18 mouse cellular contexts compared by ENCODE assay signal in the genomic region with DNA sequence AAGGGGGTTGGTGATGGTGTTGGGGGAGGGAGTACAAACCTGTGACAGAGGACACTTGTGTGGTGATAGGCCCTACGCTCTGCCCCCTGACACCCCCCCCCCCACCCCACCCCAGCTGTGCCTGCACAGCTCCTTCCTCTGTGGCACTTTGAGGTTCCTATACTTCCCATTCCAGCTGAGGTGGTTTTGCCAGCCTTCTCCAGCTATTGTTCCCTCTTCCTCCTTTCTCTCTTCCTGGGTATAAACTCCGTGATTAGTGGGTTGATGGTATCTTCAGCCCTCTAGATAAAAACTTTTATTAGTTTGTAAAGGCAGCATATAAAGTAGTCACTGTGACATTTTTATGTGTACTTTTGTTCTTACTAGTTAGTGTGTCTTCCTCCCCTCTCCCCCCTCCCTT. TPM values are rescaled to one million over a fixed set of nuclear protein-coding genes. Genes with fewer than 3 reads are reported as not detected.
A peak's percentile ranks its signal among the peaks of the same experiment; 100 is the strongest.
DNase-seq lines count a peak whose midpoint lies in the region; ATAC-seq and TF ChIP-seq lines count a peak whose summit lies in the region.
"Had no signal": no experiment of that assay in that cellular context is flagged by ENCODE, and none has a peak within 500 bp of the region (broad histone marks: within the 10 kb centered on the region; RNA-seq: fewer than 3 reads in every experiment).

No protein-coding gene starts in this region.

- H3K27me3 ChIP-seq in heart, embryonic 10.5 days (ENCODE audit: insufficient read depth, poor library complexity, severe bottlenecking), result no peaks in the 10 kb centered on the region
- no peaks in the 10 kb centered on the region for H3K27me3 ChIP-seq in heart, embryonic 11.5 days (ENCODE audit: control insufficient read depth, insufficient read depth, low read length)
- H3K27me3 ChIP-seq in intestine, embryonic 14.5 days (replicated peaks; ENCODE audit: control insufficient read depth, insufficient read depth, low read length), result no peaks in the 10 kb centered on the region
- no peaks in the 10 kb centered on the region for H3K27me3 ChIP-seq in intestine, embryonic 15.5 days (replicated peaks)
- no peaks in the 10 kb centered on the region for H3K27me3 ChIP-seq in midbrain, embryonic 11.5 days (ENCODE audit: control insufficient read depth, insufficient read depth, low read length)
- H3K27me3 ChIP-seq in midbrain, postnatal 0 days (ENCODE audit: insufficient read depth, low read length), result no peaks in the 10 kb centered on the region
- no peaks in the 10 kb centered on the region for H3K27me3 ChIP-seq in stomach, embryonic 15.5 days (replicated peaks)

- H3K4me2 ChIP-seq in heart, embryonic 11.5 days, result no peak overlapping the region
- H3K4me2 ChIP-seq in intestine, embryonic 14.5 days (ENCODE audit: low read length), result no peak overlapping the region
- no peak overlapping the region for H3K4me2 ChIP-seq in intestine, embryonic 15.5 days (replicated peaks)
- no peak overlapping the region for H3K4me2 ChIP-seq in midbrain, embryonic 11.5 days
- H3K4me2 ChIP-seq in midbrain, postnatal 0 days (ENCODE audit: low read depth, low read length, poor library complexity, severe bottlenecking), result no peak overlapping the region
- no peak overlapping the region for H3K4me2 ChIP-seq in stomach, embryonic 15.5 days

- H3K4me3 ChIP-seq in heart, embryonic 10.5 days, result no peak overlapping the region
- H3K4me3 ChIP-seq in heart, embryonic 11.5 days (ENCODE audit: low read depth, low read length), result no peak overlapping the region
- no peak overlapping the region for H3K4me3 ChIP-seq in intestine, embryonic 14.5 days (ENCODE audit: low read depth, low read length)
- no peak overlapping the region for H3K4me3 ChIP-seq in intestine, embryonic 15.5 days (replicated peaks)
- no peak overlapping the region for H3K4me3 ChIP-seq in midbrain, embryonic 11.5 days (ENCODE audit: low read depth, low read length)
- H3K4me3 ChIP-seq in midbrain, postnatal 0 days (ENCODE audit: low read depth, low read length), result no peak overlapping the region
- no peak overlapping the region for H3K4me3 ChIP-seq in stomach, embryonic 15.5 days (replicated peaks)

- no peak overlapping the region for H3K9ac ChIP-seq in heart, embryonic 11.5 days (ENCODE audit: low read depth, low read length)
- no peak overlapping the region for H3K9ac ChIP-seq in intestine, embryonic 14.5 days (ENCODE audit: low read length)
- H3K9ac ChIP-seq in intestine, embryonic 15.5 days, result no peak overlapping the region
- H3K9ac ChIP-seq in midbrain, embryonic 11.5 days (ENCODE audit: low read length), result no peak overlapping the region
- H3K9ac ChIP-seq in midbrain, postnatal 0 days (replicated peaks; ENCODE audit: low read length, poor library complexity, severe bottlenecking), result no peak overlapping the region
- no peak overlapping the region for H3K9ac ChIP-seq in stomach, embryonic 15.5 days

- no peaks in the 10 kb centered on the region for H3K9me3 ChIP-seq in heart, embryonic 10.5 days
- no peaks in the 10 kb centered on the region for H3K9me3 ChIP-seq in heart, embryonic 11.5 days (replicated peaks; ENCODE audit: control insufficient read depth, low read length)
- no peaks in the 10 kb centered on the region for H3K9me3 ChIP-seq in intestine, embryonic 14.5 days (ENCODE audit: control insufficient read depth, low read length)
- H3K9me3 ChIP-seq in intestine, embryonic 15.5 days, result no peaks in the 10 kb centered on the region
- H3K9me3 ChIP-seq in midbrain, embryonic 11.5 days (ENCODE audit: control insufficient read depth, low read length), result no peaks in the 10 kb centered on the region
- no peaks in the 10 kb centered on the region for H3K9me3 ChIP-seq in midbrain, postnatal 0 days (ENCODE audit: low read length)
- no peaks in the 10 kb centered on the region for H3K9me3 ChIP-seq in stomach, embryonic 15.5 days

- 40% methylated on average over 2 of the region's 2 CpGs for WGBS in heart, embryonic 10.5 days
- 40% methylated on average over 2 of the region's 2 CpGs for WGBS in heart, embryonic 11.5 days (ENCODE audit: insufficient replicate concordance)
- 40% methylated on average over 2 of the region's 2 CpGs for WGBS in intestine, embryonic 14.5 days
- WGBS in intestine, embryonic 15.5 days, result 79% methylated on average over 2 of the region's 2 CpGs
- WGBS in midbrain, embryonic 11.5 days, result 56% methylated on average over 2 of the region's 2 CpGs
- WGBS in midbrain, postnatal 0 days, result 53% methylated on average over 2 of the region's 2 CpGs
- 68% methylated on average over 2 of the region's 2 CpGs for whole genome bisulfite sequencing in stomach, embryonic 15.5 days

- peaks cover 40% of the 10 kb centered on the region for H3K4me1 ChIP-seq in heart, embryonic 10.5 days
- peaks cover 27% of the 10 kb centered on the region for H3K4me1 ChIP-seq in heart, embryonic 11.5 days (ENCODE audit: control insufficient read depth, insufficient read depth, low read length)
- H3K4me1 ChIP-seq in intestine, embryonic 14.5 days (replicated peaks; ENCODE audit: control insufficient read depth, insufficient read depth, low read length), result peaks cover 13% of the 10 kb centered on the region
- peaks cover 12% of the 10 kb centered on the region for H3K4me1 ChIP-seq in intestine, embryonic 15.5 days (replicated peaks)
- H3K4me1 ChIP-seq in midbrain, embryonic 11.5 days (ENCODE audit: control insufficient read depth, insufficient read depth, low read length), result peaks cover 49% of the 10 kb centered on the region
- no peaks in the 10 kb centered on the region for H3K4me1 ChIP-seq in midbrain, postnatal 0 days (ENCODE audit: insufficient read depth, low read length)
- peaks cover 9% of the 10 kb centered on the region; the same call in 1 of the 2 replicates for H3K4me1 ChIP-seq in stomach, embryonic 15.5 days

- ATAC-seq in heart, embryonic 11.5 days (replicated peaks; ENCODE audit: insufficient number of reproducible peaks, low FRiP score, low TSS enrichment), result no peak
- peak; percentile 17; the same call in 1 of the 2 replicates for ATAC-seq in intestine, embryonic 14.5 days (replicated peaks; ENCODE audit: low FRiP score, low TSS enrichment, low read depth)
- no peak for ATAC-seq in intestine, embryonic 15.5 days
- ATAC-seq in midbrain, embryonic 11.5 days (ENCODE audit: low FRiP score), result peak; percentile 8; the same call in 1 of the 2 replicates
- ATAC-seq in midbrain, postnatal 0 days (ENCODE audit: low FRiP score), result no peak
- ATAC-seq in stomach, embryonic 15.5 days (ENCODE audit: insufficient read depth, low FRiP score, low read depth), result no peak

- no peak for TF ChIP-seq CTCF in midbrain, postnatal 0 days (IDR thresholded peaks at IDR 0.05)

- peak overlapping the region; percentile 86; the same call in 1 of the 2 replicates for H3K27ac ChIP-seq in heart, embryonic 10.5 days
- H3K27ac ChIP-seq in heart, embryonic 11.5 days (ENCODE audit: low read depth, low read length), result no peak overlapping the region
- H3K27ac ChIP-seq in intestine, embryonic 14.5 days (ENCODE audit: low read depth), result peak overlapping the region; percentile 60; the same call in 1 of the 2 replicates
- H3K27ac ChIP-seq in intestine, embryonic 15.5 days, result no peak overlapping the region
- H3K27ac ChIP-seq in midbrain, embryonic 11.5 days (ENCODE audit: low read depth, low read length), result peak overlapping the region; percentile 51
- H3K27ac ChIP-seq in midbrain, postnatal 0 days (ENCODE audit: low read depth, low read length), result no peak overlapping the region
- peak overlapping the region; percentile 55; the same call in 1 of the 2 replicates for H3K27ac ChIP-seq in stomach, embryonic 15.5 days

- no peak for DNase-seq in heart, embryonic 10.5 days (ENCODE audit: low spot score)
- DNase-seq in intestine, embryonic 14.5 days (ENCODE audit: low spot score), result no peak
- DNase-seq in midbrain, embryonic 11.5 days (ENCODE audit: low spot score, missing footprints), result peak; percentile 79
- no peak for DNase-seq in midbrain, postnatal 0 days (ENCODE audit: low spot score)
- no peak for DNase-seq in right cerebral cortex, postnatal 10 days (ENCODE audit: low spot score in 2 of 2)
- DNase-seq: adrenal gland, adult 8-10 months; B cell, adult 2 months; cerebellum, adult 9-10 months; kidney, postnatal 4 days; thymus, adult 2 months had no signal

- peaks cover 30% of the 10 kb centered on the region; the same call in 1 of the 2 replicates for H3K36me3 ChIP-seq in heart, embryonic 10.5 days
- 0 out of 2 replicates have a peak, but pooled peaks cover 2% of the 10 kb centered on the region for H3K36me3 ChIP-seq in heart, embryonic 11.5 days (ENCODE audit: control insufficient read depth, insufficient read depth, low read length)
- peaks cover 16% of the 10 kb centered on the region for H3K36me3 ChIP-seq in intestine, embryonic 14.5 days (ENCODE audit: control insufficient read depth, insufficient read depth, low read length)
- H3K36me3 ChIP-seq in intestine, embryonic 15.5 days, result no peaks in the 10 kb centered on the region
- H3K36me3 ChIP-seq in midbrain, embryonic 11.5 days (ENCODE audit: control insufficient read depth, insufficient read depth, low read length), result no peaks in the 10 kb centered on the region
- no peaks in the 10 kb centered on the region for H3K36me3 ChIP-seq in midbrain, postnatal 0 days (ENCODE audit: insufficient read depth, low read length)
- no peaks in the 10 kb centered on the region for H3K36me3 ChIP-seq in stomach, embryonic 15.5 days

RNA-seq across cellular contexts. Expression of a gene that starts 58.5 kb away (rescaled TPM):
- not detected in 2 replicates for polyA plus RNA-seq in heart, embryonic 10.5 days (2016; fragmentation: Nextera tagmentation; extraction: Ambion mirVana)
- not detected in 2 replicates for polyA plus RNA-seq in heart, embryonic 11.5 days (2014; fragmentation: Nextera tagmentation; extraction: Ambion mirVana)
- polyA plus RNA-seq in intestine, embryonic 14.5 days (2014; fragmentation: Nextera tagmentation; extraction: Ambion mirVana), result not detected in 2 replicates
- not detected in 2 replicates for polyA plus RNA-seq in intestine, embryonic 15.5 days (2015; fragmentation: Nextera tagmentation; extraction: Ambion mirVana)
- not detected in 2 replicates for polyA plus RNA-seq in midbrain, embryonic 11.5 days (2014; fragmentation: Nextera tagmentation; extraction: Ambion mirVana)
- not detected in 2 replicates for total RNA-seq in midbrain, postnatal 0 days (2014; rRNA removed)
- not detected in 2 replicates for polyA plus RNA-seq in midbrain, postnatal 0 days (2015; fragmentation: Nextera tagmentation; extraction: Ambion mirVana)
- polyA plus RNA-seq in stomach, embryonic 15.5 days (2015; fragmentation: Nextera tagmentation; extraction: Ambion mirVana), result not detected in 2 replicates
- total RNA-seq: adrenal gland, adult 8-10 months; hematopoietic stem cell, adult 5-6 weeks; layer of hippocampus, postnatal 25 days; left cerebral cortex, postnatal 36 days; megakaryocyte, adult 5-6 weeks had no signal
- polyA plus RNA-seq: liver, embryonic 16.5 days; thymus, adult 2 months had no signal

RNA-seq across cellular contexts. Expression of a gene that starts 59.0 kb away (rescaled TPM):
- 206 and 245 TPM in 2 replicates for polyA plus RNA-seq in heart, embryonic 10.5 days (2016; fragmentation: Nextera tagmentation; extraction: Ambion mirVana)
- 277 and 328 TPM in 2 replicates for polyA plus RNA-seq in heart, embryonic 11.5 days (2014; fragmentation: Nextera tagmentation; extraction: Ambion mirVana)
- polyA plus RNA-seq in intestine, embryonic 14.5 days (2014; fragmentation: Nextera tagmentation; extraction: Ambion mirVana), result 266 and 288 TPM in 2 replicates
- polyA plus RNA-seq in intestine, embryonic 15.5 days (2015; fragmentation: Nextera tagmentation; extraction: Ambion mirVana), result 138 and 157 TPM in 2 replicates
- 129 and 142 TPM in 2 replicates for polyA plus RNA-seq in midbrain, embryonic 11.5 days (2014; fragmentation: Nextera tagmentation; extraction: Ambion mirVana)
- total RNA-seq in midbrain, postnatal 0 days (2014; rRNA removed), result 39.0 and 122 TPM in 2 replicates
- 16.1 and 20.1 TPM in 2 replicates for polyA plus RNA-seq in midbrain, postnatal 0 days (2015; fragmentation: Nextera tagmentation; extraction: Ambion mirVana)
- polyA plus RNA-seq in stomach, embryonic 15.5 days (2015; fragmentation: Nextera tagmentation; extraction: Ambion mirVana), result 237 and 238 TPM in 2 replicates

Comparison
In these comparisons a context has a peak if more than half of its experiments do, and no peak if none do; other contexts are left out.
1. H3K27ac ChIP-seq: peak in heart, embryonic 10.5 days (single experiment), intestine, embryonic 14.5 days (single experiment), midbrain, embryonic 11.5 days (single experiment) and stomach, embryonic 15.5 days (single experiment); none in heart, embryonic 11.5 days (single experiment), intestine, embryonic 15.5 days (single experiment) and midbrain, postnatal 0 days (single experiment).
2. ATAC-seq: peak in intestine, embryonic 14.5 days (single experiment) and midbrain, embryonic 11.5 days (single experiment); none in heart, embryonic 11.5 days (single experiment), intestine, embryonic 15.5 days (single experiment), midbrain, postnatal 0 days (single experiment) and stomach, embryonic 15.5 days (single experiment).